ENCODE assay signal across 8 mouse cellular contexts in genomic region chr7:51510671-51511651, GRCm38 (mm10). TPM values are rescaled to one million over a fixed set of nuclear protein-coding genes. Genes with fewer than 3 reads are reported as not detected.
A peak's percentile ranks its signal among the peaks of the same experiment; 100 is the strongest.
DNase-seq lines count a peak whose midpoint lies in the region; ATAC-seq and TF ChIP-seq lines count a peak whose summit lies in the region.

Gene Ano5 (plus strand): TSS chr7:51511029.

- peaks cover 4% of the 10 kb centered on the region; the same call in 1 of the 2 replicates for H3K4me1 ChIP-seq in embryonic facial prominence, embryonic 14.5 days (ENCODE audit: control insufficient read depth, insufficient read depth, low read length)
- H3K4me1 ChIP-seq in heart, embryonic 11.5 days (ENCODE audit: control insufficient read depth, insufficient read depth, low read length), result no peaks in the 10 kb centered on the region
- peaks cover 10% of the 10 kb centered on the region for H3K4me1 ChIP-seq in kidney, embryonic 16.5 days (ENCODE audit: insufficient read depth, low read length)
- no peaks in the 10 kb centered on the region for H3K4me1 ChIP-seq in limb, embryonic 14.5 days (ENCODE audit: control insufficient read depth, insufficient read depth, low read length)

- DNase-seq in brain, adult 2 months (ENCODE audit: low read depth, low spot score), result peak; percentile 77
- peak; percentile 67 for DNase-seq in embryonic facial prominence, embryonic 14.5 days (ENCODE audit: low spot score)
- DNase-seq in limb, embryonic 14.5 days (ENCODE audit: low spot score), result no peak
- DNase-seq in telencephalon, adult 2 months (ENCODE audit: low read depth, low spot score), result peak; percentile 18
- DNase-seq in spleen, postnatal 14 days (ENCODE audit: low spot score in 2 of 2), result no peak

- peak; percentile 84 for ATAC-seq in embryonic facial prominence, embryonic 14.5 days (ENCODE audit: low read depth)
- peak; percentile 55; the same call in 1 of the 2 replicates for ATAC-seq in heart, embryonic 11.5 days (replicated peaks; ENCODE audit: insufficient number of reproducible peaks, low FRiP score, low TSS enrichment)
- peak; percentile 95 for ATAC-seq in kidney, embryonic 16.5 days (ENCODE audit: low FRiP score, low TSS enrichment)
- ATAC-seq in limb, embryonic 14.5 days (ENCODE audit: low FRiP score, low read depth), result peak; percentile 78

- H3K9me3 ChIP-seq in embryonic facial prominence, embryonic 14.5 days (ENCODE audit: control insufficient read depth, low read length), result no peaks in the 10 kb centered on the region
- H3K9me3 ChIP-seq in heart, embryonic 11.5 days (replicated peaks; ENCODE audit: control insufficient read depth, low read length), result no peaks in the 10 kb centered on the region
- no peaks in the 10 kb centered on the region for H3K9me3 ChIP-seq in kidney, embryonic 16.5 days (ENCODE audit: low read length)
- H3K9me3 ChIP-seq in limb, embryonic 14.5 days (ENCODE audit: control insufficient read depth, low read length), result no peaks in the 10 kb centered on the region

- no peak for TF ChIP-seq POLR2A in limb, embryonic 14.5 days (IDR thresholded peaks at IDR 0.05; ENCODE audit: borderline replicate concordance, extremely low read depth, insufficient read depth, insufficient read length)
- no peak for TF ChIP-seq POLR2A in myocyte (IDR thresholded peaks at IDR 0.05; ENCODE audit: insufficient read length, low read depth)

- H3K79me2 ChIP-seq in myocyte (ENCODE audit: control insufficient read depth, insufficient read depth), result no peaks in the 10 kb centered on the region

- H3K9ac ChIP-seq in embryonic facial prominence, embryonic 14.5 days (ENCODE audit: low read depth, low read length), result peak within 1 kb of the TSS; percentile 54
- peak within 1 kb of the TSS; percentile 40 for H3K9ac ChIP-seq in heart, embryonic 11.5 days (ENCODE audit: low read depth, low read length)
- peak within 1 kb of the TSS; percentile 50 for H3K9ac ChIP-seq in kidney, embryonic 16.5 days (replicated peaks; ENCODE audit: low read length)
- H3K9ac ChIP-seq in limb, embryonic 14.5 days (ENCODE audit: low read depth, low read length, severe bottlenecking), result peak within 1 kb of the TSS; percentile 40

- H3K4me2 ChIP-seq in embryonic facial prominence, embryonic 14.5 days (ENCODE audit: low read depth, low read length), result peak within 1 kb of the TSS; percentile 85
- H3K4me2 ChIP-seq in heart, embryonic 11.5 days, result peak within 1 kb of the TSS; percentile 88
- peak within 1 kb of the TSS; percentile 93 for H3K4me2 ChIP-seq in kidney, embryonic 16.5 days (replicated peaks; ENCODE audit: low read depth, low read length)
- peak within 1 kb of the TSS; percentile 68 for H3K4me2 ChIP-seq in limb, embryonic 14.5 days (replicated peaks; ENCODE audit: low read depth, low read length, severe bottlenecking)
- H3K4me2 ChIP-seq in myocyte (ENCODE audit: low read depth), result peak within 1 kb of the TSS; percentile 56

- H3K36me3 ChIP-seq in embryonic facial prominence, embryonic 14.5 days (ENCODE audit: control insufficient read depth, insufficient read depth, low read length), result no peaks in the 10 kb centered on the region
- H3K36me3 ChIP-seq in heart, embryonic 11.5 days (ENCODE audit: control insufficient read depth, insufficient read depth, low read length), result no peaks in the 10 kb centered on the region
- no peaks in the 10 kb centered on the region for H3K36me3 ChIP-seq in kidney, embryonic 16.5 days (ENCODE audit: insufficient read depth, low read length)
- no peaks in the 10 kb centered on the region for H3K36me3 ChIP-seq in limb, embryonic 14.5 days (ENCODE audit: control insufficient read depth, insufficient read depth, low read length)
- no peaks in the 10 kb centered on the region for H3K36me3 ChIP-seq in myocyte (ENCODE audit: control insufficient read depth, insufficient read depth)

- peaks cover 16% of the 10 kb centered on the region for H3K27me3 ChIP-seq in embryonic facial prominence, embryonic 14.5 days (replicated peaks; ENCODE audit: control insufficient read depth, insufficient read depth, low read length)
- H3K27me3 ChIP-seq in heart, embryonic 11.5 days (ENCODE audit: control insufficient read depth, insufficient read depth, low read length), result peaks cover 12% of the 10 kb centered on the region
- H3K27me3 ChIP-seq in kidney, embryonic 16.5 days (ENCODE audit: insufficient read depth, low read length), result peaks cover 7% of the 10 kb centered on the region; the same call in 1 of the 2 replicates
- H3K27me3 ChIP-seq in limb, embryonic 14.5 days (ENCODE audit: control insufficient read depth, insufficient read depth, low read length), result peaks cover 12% of the 10 kb centered on the region; the same call in 1 of the 2 replicates
- no peaks in the 10 kb centered on the region for H3K27me3 ChIP-seq in myocyte (ENCODE audit: control insufficient read depth, insufficient read depth, insufficient read length)

- H3ac ChIP-seq in myocyte (ENCODE audit: control insufficient read depth, insufficient read length), result no peak within 1 kb of the TSS

- H3K4me3 ChIP-seq in embryonic facial prominence, embryonic 14.5 days (ENCODE audit: low read depth, low read length), result peak within 1 kb of the TSS; percentile 44
- peak within 1 kb of the TSS; percentile 48 for H3K4me3 ChIP-seq in heart, embryonic 11.5 days (ENCODE audit: low read depth, low read length)
- H3K4me3 ChIP-seq in kidney, embryonic 16.5 days (ENCODE audit: low read length), result peak within 1 kb of the TSS; percentile 54
- H3K4me3 ChIP-seq in limb, embryonic 14.5 days (replicated peaks; ENCODE audit: low read length), result peak within 1 kb of the TSS; percentile 42
- peak within 1 kb of the TSS; percentile 14 for H3K4me3 ChIP-seq in myocyte

- 2% methylated on average over 41 of the region's 45 CpGs for WGBS in embryonic facial prominence, embryonic 14.5 days
- WGBS in heart, embryonic 11.5 days (ENCODE audit: insufficient replicate concordance), result 2% methylated on average over 45 of the region's 45 CpGs
- 2% methylated on average over 45 of the region's 45 CpGs for WGBS in kidney, embryonic 16.5 days
- WGBS in limb, embryonic 14.5 days, result 1% methylated on average over 45 of the region's 45 CpGs

- no peak within 1 kb of the TSS for H3K27ac ChIP-seq in embryonic facial prominence, embryonic 14.5 days (replicated peaks; ENCODE audit: low read depth, low read length)
- H3K27ac ChIP-seq in heart, embryonic 11.5 days (ENCODE audit: low read depth, low read length), result no peak within 1 kb of the TSS
- no peak within 1 kb of the TSS for H3K27ac ChIP-seq in kidney, embryonic 16.5 days (ENCODE audit: low read length)
- no peak within 1 kb of the TSS for H3K27ac ChIP-seq in limb, embryonic 14.5 days (replicated peaks; ENCODE audit: low read depth, low read length)

TF ChIP-seq in myocyte, 11 proteins besides CTCF, POLR2A, EP300 and RAD21:
- TF ChIP-seq E2F4 (IDR thresholded peaks at IDR 0.05; ENCODE audit: insufficient read depth) (no peak), MYOG (IDR thresholded peaks at IDR 0.05; ENCODE audit: control insufficient read depth in 1 of 3, insufficient read depth in 1 of 3, insufficient read length in 2 of 3, low read depth in 2 of 3) (peak in 1 of 3 experiments; percentile 19), MYOD1 (IDR thresholded peaks at IDR 0.05; ENCODE audit: control insufficient read depth in 1 of 3, insufficient read length in 2 of 3, low read depth in 2 of 3) (peak in 2 of 3 experiments; percentile 1 to 28)

RNA-seq across cellular contexts. Expression of gene Ano5, which starts in this region (rescaled TPM):
- 0.84 and 0.89 TPM in 2 replicates for polyA plus RNA-seq in embryonic facial prominence, embryonic 14.5 days (2014; fragmentation: Nextera tagmentation; extraction: Ambion mirVana)
- polyA plus RNA-seq in heart, embryonic 11.5 days (2014; fragmentation: Nextera tagmentation; extraction: Ambion mirVana), result 0.24 and 0.51 TPM in 2 replicates
- 0.49 and 0.57 TPM in 2 replicates for polyA plus RNA-seq in kidney, embryonic 16.5 days (2015; fragmentation: Nextera tagmentation; extraction: Ambion mirVana)
- 1.4 and 1.5 TPM in 2 replicates for polyA plus RNA-seq in limb, embryonic 14.5 days (2012; rRNA removed)
- 1.4 and 2.2 TPM in 2 replicates for polyA plus RNA-seq in limb, embryonic 14.5 days (2014; fragmentation: Nextera tagmentation; extraction: Ambion mirVana)
- polyA plus RNA-seq in myocyte (2012; fragmentation: generic; extraction: Trizol), result 3.1 TPM

Comparison
In these comparisons a context has a peak if more than half of its experiments do, and no peak if none do; other contexts are left out.
1. Peak in DNase-seq, ATAC-seq, H3K4me3 ChIP-seq, H3K9ac ChIP-seq and H3K4me2 ChIP-seq in embryonic facial prominence, embryonic 14.5 days; RNA of the gene not detected or under 1 TPM.
2. Peak in ATAC-seq, H3K4me3 ChIP-seq, H3K9ac ChIP-seq and H3K4me2 ChIP-seq in heart, embryonic 11.5 days; RNA of the gene not detected or under 1 TPM.
3. Peak in ATAC-seq, H3K4me3 ChIP-seq, H3K9ac ChIP-seq and H3K4me2 ChIP-seq in kidney, embryonic 16.5 days; RNA of the gene not detected or under 1 TPM.
4. DNase-seq: peak in brain, adult 2 months (single experiment) and telencephalon, adult 2 months (single experiment); none in limb, embryonic 14.5 days (single experiment) and spleen, postnatal 14 days (0 of 2).
5. Peak in every context shown above with its lines, with median percentiles within 50 percentile points of each other: ATAC-seq, H3K4me2 ChIP-seq, H3K4me3 ChIP-seq and H3K9ac ChIP-seq.